8 mouse cellular contexts compared by ENCODE assay signal in the genomic region with DNA sequence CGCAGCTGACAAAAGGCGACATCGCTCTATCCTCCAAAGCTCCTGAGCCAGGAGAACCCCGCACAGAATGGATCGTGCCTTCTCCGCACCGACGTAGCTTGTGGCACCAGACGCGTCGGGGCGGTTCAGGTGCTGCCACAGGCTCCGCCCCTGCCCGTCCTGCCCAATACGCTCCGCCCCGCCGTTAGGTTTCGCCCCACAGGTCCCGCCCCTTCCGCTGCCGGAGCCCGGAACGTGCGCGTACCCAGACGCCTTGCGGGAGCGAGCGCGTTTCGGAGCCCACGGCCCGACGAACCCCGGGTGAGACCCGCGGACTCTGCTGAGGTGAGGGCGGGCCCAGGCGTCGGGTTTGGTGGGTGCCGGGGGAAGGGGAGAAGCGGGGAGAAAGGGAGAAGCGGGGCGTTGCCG. TPM values are rescaled to one million over a fixed set of nuclear protein-coding genes. Genes with fewer than 3 reads are reported as not detected.
A peak's percentile ranks its signal among the peaks of the same experiment; 100 is the strongest.
DNase-seq lines count a peak whose midpoint lies in the region; ATAC-seq and TF ChIP-seq lines count a peak whose summit lies in the region.

A gene (plus strand): TSS at position 246 of the 408 bp plus-strand sequence.

- peaks cover 2% of the 10 kb centered on the region; the same call in 1 of the 2 replicates for H3K36me3 ChIP-seq in ES-Bruce4 (ENCODE audit: control insufficient read depth, insufficient read depth, low read length, poor library complexity, severe bottlenecking)
- H3K36me3 ChIP-seq in forebrain, embryonic 13.5 days (ENCODE audit: poor library complexity, severe bottlenecking), result peaks cover 18% of the 10 kb centered on the region
- H3K36me3 ChIP-seq in liver, postnatal 0 days (replicated peaks; ENCODE audit: insufficient read depth, low read length), result peaks cover under 1% of the 10 kb centered on the region
- peaks cover 6% of the 10 kb centered on the region; the same call in 1 of the 2 replicates for H3K36me3 ChIP-seq in neural tube, embryonic 14.5 days (ENCODE audit: control insufficient read depth, insufficient read depth, low read length)

- H3K4me1 ChIP-seq in ES-Bruce4 (ENCODE audit: control insufficient read depth, insufficient read depth, low read length), result peaks cover 2% of the 10 kb centered on the region
- H3K4me1 ChIP-seq in forebrain, embryonic 13.5 days, result peaks cover 25% of the 10 kb centered on the region
- H3K4me1 ChIP-seq in liver, postnatal 0 days (ENCODE audit: insufficient read depth), result peaks cover 17% of the 10 kb centered on the region
- H3K4me1 ChIP-seq in neural tube, embryonic 14.5 days (ENCODE audit: control insufficient read depth, insufficient read depth, low read length), result peaks cover 13% of the 10 kb centered on the region; the same call in 1 of the 2 replicates

- peak within 1 kb of the TSS; percentile 66 for H3K4me2 ChIP-seq in forebrain, embryonic 13.5 days
- H3K4me2 ChIP-seq in liver, postnatal 0 days (ENCODE audit: low read depth, low read length), result peak within 1 kb of the TSS; percentile 87
- H3K4me2 ChIP-seq in neural tube, embryonic 14.5 days (ENCODE audit: low read depth, low read length), result peak within 1 kb of the TSS; percentile 69

- peak within 1 kb of the TSS; percentile 87 for H3K9ac ChIP-seq in ES-Bruce4 (ENCODE audit: low read depth, poor library complexity, severe bottlenecking)
- H3K9ac ChIP-seq in forebrain, embryonic 13.5 days, result peak within 1 kb of the TSS; percentile 83
- H3K9ac ChIP-seq in liver, postnatal 0 days (replicated peaks), result peak within 1 kb of the TSS; percentile 93
- H3K9ac ChIP-seq in neural tube, embryonic 14.5 days (replicated peaks; ENCODE audit: low read depth, low read length), result peak within 1 kb of the TSS; percentile 71

- H3K4me3 ChIP-seq in ES-Bruce4 (ENCODE audit: low read depth, low read length), result peak within 1 kb of the TSS; percentile 88
- H3K4me3 ChIP-seq in forebrain, embryonic 13.5 days, result peak within 1 kb of the TSS; percentile 83
- H3K4me3 ChIP-seq in liver, postnatal 0 days (ENCODE audit: low read depth, low read length), result peak within 1 kb of the TSS; percentile 98
- H3K4me3 ChIP-seq in neural tube, embryonic 14.5 days (ENCODE audit: low read depth, low read length), result peak within 1 kb of the TSS; percentile 75

- TF ChIP-seq EP300 in ES-Bruce4 (IDR thresholded peaks at IDR 0.05; ENCODE audit: insufficient read depth, low read depth, low read length), result no peak
- no peak for TF ChIP-seq EP300 in liver, postnatal 0 days (IDR thresholded peaks at IDR 0.05; ENCODE audit: low read depth)

- DNase-seq in heart, postnatal 10 days, result peak; percentile 96 to 97
- DNase-seq in large intestine, adult 2 months (ENCODE audit: low read depth, low spot score), result peak; percentile 71
- DNase-seq in liver, postnatal 0 days, result peak; percentile 98
- DNase-seq in testis, postnatal 10 days (ENCODE audit: low spot score), result peak; percentile 98

- peak; percentile 97 for ATAC-seq in cerebellum, adult (ENCODE audit: insufficient number of reproducible peaks, low FRiP score, low TSS enrichment)
- peak; percentile 99 for ATAC-seq in forebrain, embryonic 13.5 days
- peak; percentile 98 for ATAC-seq in liver, postnatal 0 days
- ATAC-seq in neural tube, embryonic 14.5 days (ENCODE audit: low read depth), result peak; percentile 98

- intact Hi-C loops in heart, postnatal 10 days (cut with DNase I), result no loop called here

- peak; percentile 98 for TF ChIP-seq POLR2A in ES-Bruce4 (IDR thresholded peaks at IDR 0.05; ENCODE audit: insufficient read depth, low read length)

- no peaks in the 10 kb centered on the region for H3K27me3 ChIP-seq in ES-Bruce4 (ENCODE audit: control insufficient read depth, insufficient read depth, low read length, poor library complexity, severe bottlenecking)
- no peaks in the 10 kb centered on the region for H3K27me3 ChIP-seq in forebrain, embryonic 13.5 days
- H3K27me3 ChIP-seq in liver, postnatal 0 days (ENCODE audit: insufficient read depth, low read length), result no peaks in the 10 kb centered on the region
- no peaks in the 10 kb centered on the region for H3K27me3 ChIP-seq in neural tube, embryonic 14.5 days (ENCODE audit: control insufficient read depth, insufficient read depth, low read length)

- TF ChIP-seq CTCF in ES-Bruce4 (IDR thresholded peaks at IDR 0.05; ENCODE audit: low read depth, low read length), result no peak
- TF ChIP-seq CTCF in liver, postnatal 0 days (IDR thresholded peaks at IDR 0.05; ENCODE audit: low read depth), result no peak

- H3K9me3 ChIP-seq in ES-Bruce4 (replicated peaks; ENCODE audit: control insufficient read depth, insufficient read depth, low read length, poor library complexity, severe bottlenecking), result no peaks in the 10 kb centered on the region
- H3K9me3 ChIP-seq in forebrain, embryonic 13.5 days (replicated peaks), result no peaks in the 10 kb centered on the region
- no peaks in the 10 kb centered on the region for H3K9me3 ChIP-seq in liver, postnatal 0 days (ENCODE audit: low read length)
- no peaks in the 10 kb centered on the region for H3K9me3 ChIP-seq in neural tube, embryonic 14.5 days (ENCODE audit: control insufficient read depth, low read length)

- 0% methylated on average over 45 of the region's 46 CpGs for WGBS in forebrain, embryonic 13.5 days
- under 1% methylated on average over 46 of the region's 46 CpGs for WGBS in large intestine, adult 2 months
- WGBS in liver, postnatal 0 days (ENCODE audit: insufficient replicate concordance), result under 1% methylated on average over 36 of the region's 46 CpGs
- 0% methylated on average over 41 of the region's 46 CpGs for WGBS in neural tube, embryonic 14.5 days

- H3K27ac ChIP-seq in ES-Bruce4 (ENCODE audit: insufficient read depth, low read length), result peak within 1 kb of the TSS; percentile 12; the same call in 1 of the 2 replicates
- H3K27ac ChIP-seq in forebrain, embryonic 13.5 days, result peak within 1 kb of the TSS; percentile 54
- peak within 1 kb of the TSS; percentile 73 for H3K27ac ChIP-seq in liver, postnatal 0 days (ENCODE audit: low read depth)
- H3K27ac ChIP-seq in neural tube, embryonic 14.5 days (ENCODE audit: low read depth, low read length), result peak within 1 kb of the TSS; percentile 22

RNA-seq across cellular contexts. Expression of the gene that starts here (rescaled TPM):
- 26.3 and 26.6 TPM in 2 replicates for polyA plus RNA-seq in ES-Bruce4 (2011; ENCODE audit: insufficient read depth, insufficient read length, low read depth, missing spikeins)
- 27.7 and 33.9 TPM in 2 replicates for polyA plus RNA-seq in forebrain, embryonic 13.5 days (2015; fragmentation: Nextera tagmentation; extraction: Ambion mirVana)
- 10 to 100 TPM; 16.0 to 17.8 TPM for total RNA-seq in heart, postnatal 10 days (2021)
- polyA plus RNA-seq in large intestine, adult 2 months (2012; rRNA removed), result 9.4 and 16.0 TPM in 2 replicates
- polyA plus RNA-seq in liver, postnatal 0 days (2015; fragmentation: Nextera tagmentation; extraction: Ambion mirVana), result 5.3 TPM in 2 replicates
- 31.3 and 44.1 TPM in 2 replicates for polyA plus RNA-seq in neural tube, embryonic 14.5 days (2014; fragmentation: Nextera tagmentation; extraction: Ambion mirVana)

Comparison
In these comparisons a context has a peak if more than half of its experiments do, and no peak if none do; other contexts are left out.
1. Peak in every context shown above with its lines: DNase-seq, ATAC-seq, H3K4me3 ChIP-seq and H3K27ac ChIP-seq.
2. H3K27ac ChIP-seq: peak in every context shown above with its lines; median percentile 73 in liver, postnatal 0 days; 54 in forebrain, embryonic 13.5 days; 22 in neural tube, embryonic 14.5 days; 12 in ES-Bruce4.